Mouse (Mus musculus): ENCODE data around the gene Phxr2. TPM values are rescaled to one million over a fixed set of nuclear protein-coding genes. Genes with fewer than 3 reads are reported as not detected.

Gene Phxr2
- polyA plus RNA-seq, 1 experiment from 2014 or later: 0.23 TPM

GRCm38 (mm10) chr10:99106703-99107631 lies 19.2 kb downstream of the Phxr2 start, which contains the start of gene Poc1b:
Gene Poc1b (plus strand): TSS chr10:99107036.
- peak within 1 kb of the TSS; percentile 96 for H3K27ac ChIP-seq (replicated peaks)
- no peaks in the 10 kb centered on the region for H3K27me3 ChIP-seq (ENCODE audit: low read depth, poor library complexity, severe bottlenecking)
- 0 out of 2 replicates have a peak, but pooled peaks cover 4% of the 10 kb centered on the region for H3K9me3 ChIP-seq (replicated peaks)
- peak; percentile 93 for DNase-seq (ENCODE audit: low spot score)
- under 1% methylated on average over 106 of the region's 106 CpGs for WGBS
- peaks cover 29% of the 10 kb centered on the region for H3K4me1 ChIP-seq
- H3K4me3 ChIP-seq: peak within 1 kb of the TSS; percentile 96
- H3K36me3 ChIP-seq: peaks cover 39% of the 10 kb centered on the region

DNA sequence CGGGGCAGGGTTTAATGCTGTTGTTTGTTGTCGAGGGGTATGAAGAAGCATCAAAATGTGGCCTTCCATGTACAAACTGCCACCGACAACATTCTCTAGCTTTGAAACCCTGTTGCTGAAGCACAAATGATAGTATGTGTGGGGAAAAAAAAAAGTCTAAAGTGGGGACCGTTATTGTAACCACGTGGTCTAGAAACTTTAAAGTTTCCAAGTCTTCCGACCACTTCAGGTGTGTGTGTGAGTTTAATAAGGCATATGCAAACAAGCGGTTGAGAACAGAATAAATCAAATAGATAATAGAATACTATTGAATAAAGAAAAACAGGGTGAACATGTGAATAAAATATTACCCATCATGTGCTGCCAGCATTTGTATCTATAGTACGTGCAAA lies 19.8 kb downstream of the Phxr2 start:
- no peak for DNase-seq (ENCODE audit: low spot score)
- Histone ChIP-seq H3K27ac (replicated peaks) (peak overlapping the region; percentile 96), H3K27me3 (ENCODE audit: low read depth, poor library complexity, severe bottlenecking) (no peaks in the 10 kb centered on the region), H3K36me3 (peaks cover 37% of the 10 kb centered on the region), H3K4me1 (peaks cover 27% of the 10 kb centered on the region), H3K9me3 (replicated peaks) (0 out of 2 replicates have a peak, but pooled peaks cover 4% of the 10 kb centered on the region), H3K4me3 (peak overlapping the region; percentile 96)
- 43% methylated on average over 8 of the region's 8 CpGs for WGBS

GRCm38 (mm10) chr10:99105522-99105921 lies 20.6 kb downstream of the Phxr2 start:
- 88% methylated on average over 3 of the region's 3 CpGs for WGBS

DNA sequence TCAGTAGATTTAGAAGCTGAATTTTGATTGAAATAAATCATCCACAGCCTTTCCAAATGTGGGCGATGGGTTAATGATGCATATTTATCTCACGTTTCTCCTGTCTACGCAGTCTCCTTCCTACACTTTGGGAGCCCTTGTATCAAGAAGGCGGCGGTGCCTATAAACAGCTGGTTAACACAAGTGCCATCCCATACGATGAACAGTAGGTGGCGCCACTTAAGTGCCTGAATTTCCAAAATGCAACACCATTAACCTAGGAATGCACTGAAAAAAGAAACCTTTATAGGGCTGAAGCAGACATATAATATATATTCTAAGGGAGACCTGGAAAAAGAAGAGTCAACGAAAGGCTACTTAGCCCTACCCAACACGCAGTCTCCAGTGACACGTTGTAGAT lies 28.8 kb downstream of the Phxr2 start:
- WGBS: 80% methylated on average over 10 of the region's 10 CpGs
- H3K4me1 ChIP-seq: no peaks in the 10 kb centered on the region
- no peak for DNase-seq (ENCODE audit: low spot score)

More at GRCm38 (mm10) chr10:99105522-99105921, 20.6 kb downstream of the Phxr2 start:
- Histone ChIP-seq H3K36me3 (peaks cover 29% of the 10 kb centered on the region), H3K27me3 (ENCODE audit: low read depth, poor library complexity, severe bottlenecking) (no peaks in the 10 kb centered on the region), H3K4me3 (peak overlapping the region; percentile 96; the same call in 1 of the 2 replicates), H3K27ac (replicated peaks) (no peak overlapping the region), H3K9me3 (replicated peaks) (0 out of 2 replicates have a peak, but pooled peaks cover 4% of the 10 kb centered on the region), H3K4me1 (peaks cover 24% of the 10 kb centered on the region)
- DNase-seq (ENCODE audit: low spot score): no peak

GRCm38 (mm10) chr10:99095114-99095513 lies 31.0 kb downstream of the Phxr2 start:
- no peak for DNase-seq (ENCODE audit: low spot score)
- WGBS: 72% methylated on average over 2 of the region's 2 CpGs
- Histone ChIP-seq H3K27me3 (ENCODE audit: low read depth, poor library complexity, severe bottlenecking) (no peaks in the 10 kb centered on the region), H3K4me1 (no peaks in the 10 kb centered on the region), H3K9me3 (replicated peaks) (0 out of 2 replicates have a peak, but pooled peaks cover 4% of the 10 kb centered on the region), H3K4me3 (no peak overlapping the region), H3K27ac (replicated peaks) (no peak overlapping the region), H3K36me3 (no peaks in the 10 kb centered on the region)

More for the DNA sequence above, 28.8 kb downstream of the Phxr2 start:
- Histone ChIP-seq H3K4me3 (no peak overlapping the region), H3K36me3 (no peaks in the 10 kb centered on the region), H3K9me3 (replicated peaks) (0 out of 2 replicates have a peak, but pooled peaks cover 4% of the 10 kb centered on the region), H3K27me3 (ENCODE audit: low read depth, poor library complexity, severe bottlenecking) (no peaks in the 10 kb centered on the region), H3K27ac (replicated peaks) (no peak overlapping the region)

DNA sequence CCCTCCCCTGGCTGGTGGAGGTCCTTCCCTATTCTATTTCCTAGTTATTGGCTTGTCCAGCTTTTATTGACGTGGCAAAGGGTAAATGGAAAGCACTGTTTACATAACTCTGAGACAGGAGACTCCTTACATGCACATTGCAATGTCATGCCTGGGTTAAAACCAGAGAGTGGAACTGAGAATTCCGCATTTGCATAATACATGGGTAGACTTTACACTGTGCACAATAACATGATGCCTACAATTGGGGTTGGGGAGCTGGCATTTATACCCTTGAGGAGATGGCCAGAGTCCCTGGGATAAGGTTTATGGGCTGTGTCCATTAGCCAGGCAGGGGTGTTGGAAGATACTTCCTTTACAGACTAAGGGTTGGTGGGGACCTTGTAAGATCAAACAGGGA lies 32.8 kb downstream of the Phxr2 start:
- no peaks in the 10 kb centered on the region for H3K36me3 ChIP-seq
- H3K27ac ChIP-seq (replicated peaks): no peak overlapping the region
- H3K9me3 ChIP-seq (replicated peaks): 0 out of 2 replicates have a peak, but pooled peaks cover 4% of the 10 kb centered on the region
- no peak overlapping the region for H3K4me3 ChIP-seq
- H3K27me3 ChIP-seq (ENCODE audit: low read depth, poor library complexity, severe bottlenecking): no peaks in the 10 kb centered on the region
- no peaks in the 10 kb centered on the region for H3K4me1 ChIP-seq
- 91% methylated on average over 2 of the region's 2 CpGs for WGBS
- DNase-seq (ENCODE audit: low spot score): no peak

GRCm38 (mm10) chr10:99089906-99090305 lies 36.2 kb downstream of the Phxr2 start:
- Histone ChIP-seq H3K4me1 (no peaks in the 10 kb centered on the region), H3K27ac (replicated peaks) (no peak overlapping the region), H3K36me3 (no peaks in the 10 kb centered on the region), H3K27me3 (ENCODE audit: low read depth, poor library complexity, severe bottlenecking) (no peaks in the 10 kb centered on the region), H3K4me3 (no peak overlapping the region), H3K9me3 (replicated peaks) (0 out of 2 replicates have a peak, but pooled peaks cover 4% of the 10 kb centered on the region)
- no peak for DNase-seq (ENCODE audit: low spot score)
- WGBS: 89% methylated on average over 6 of the region's 6 CpGs

DNA sequence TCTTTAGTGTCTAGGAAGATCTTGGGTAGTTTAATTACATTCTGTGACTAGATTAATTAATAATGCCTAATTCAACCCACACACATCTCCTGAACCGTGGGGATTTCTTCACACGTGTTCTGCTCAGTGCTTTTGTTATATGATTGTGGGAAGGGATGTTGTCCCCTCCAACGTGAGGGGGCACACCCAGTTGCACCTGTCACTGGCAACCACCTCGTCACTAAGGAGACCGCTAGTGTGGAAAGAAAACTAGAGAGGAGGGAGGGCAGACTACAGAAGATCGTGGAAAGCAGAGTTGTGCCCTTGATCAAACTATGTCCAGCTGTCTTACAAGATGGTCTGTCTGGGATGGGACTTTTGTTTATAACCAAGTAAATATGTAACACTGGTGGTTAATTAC lies 40.1 kb downstream of the Phxr2 start:
- WGBS: 77% methylated on average over 6 of the region's 6 CpGs
- Histone ChIP-seq H3K9me3 (replicated peaks) (no peaks in the 10 kb centered on the region), H3K4me3 (no peak overlapping the region), H3K4me1 (no peaks in the 10 kb centered on the region), H3K36me3 (no peaks in the 10 kb centered on the region), H3K27ac (replicated peaks) (no peak overlapping the region), H3K27me3 (ENCODE audit: low read depth, poor library complexity, severe bottlenecking) (no peaks in the 10 kb centered on the region)
- DNase-seq (ENCODE audit: low spot score): no peak

GRCm38 (mm10) chr10:99085240-99085587 lies 40.9 kb downstream of the Phxr2 start:
- WGBS: 65% methylated on average over 6 of the region's 6 CpGs
- no peak overlapping the region for H3K27ac ChIP-seq (replicated peaks)
- no peak for DNase-seq (ENCODE audit: low spot score)
- H3K27me3 ChIP-seq (ENCODE audit: low read depth, poor library complexity, severe bottlenecking): no peaks in the 10 kb centered on the region
- H3K9me3 ChIP-seq (replicated peaks): no peaks in the 10 kb centered on the region
- no peak overlapping the region for H3K4me3 ChIP-seq
- H3K4me1 ChIP-seq: no peaks in the 10 kb centered on the region
- H3K36me3 ChIP-seq: no peaks in the 10 kb centered on the region

DNA sequence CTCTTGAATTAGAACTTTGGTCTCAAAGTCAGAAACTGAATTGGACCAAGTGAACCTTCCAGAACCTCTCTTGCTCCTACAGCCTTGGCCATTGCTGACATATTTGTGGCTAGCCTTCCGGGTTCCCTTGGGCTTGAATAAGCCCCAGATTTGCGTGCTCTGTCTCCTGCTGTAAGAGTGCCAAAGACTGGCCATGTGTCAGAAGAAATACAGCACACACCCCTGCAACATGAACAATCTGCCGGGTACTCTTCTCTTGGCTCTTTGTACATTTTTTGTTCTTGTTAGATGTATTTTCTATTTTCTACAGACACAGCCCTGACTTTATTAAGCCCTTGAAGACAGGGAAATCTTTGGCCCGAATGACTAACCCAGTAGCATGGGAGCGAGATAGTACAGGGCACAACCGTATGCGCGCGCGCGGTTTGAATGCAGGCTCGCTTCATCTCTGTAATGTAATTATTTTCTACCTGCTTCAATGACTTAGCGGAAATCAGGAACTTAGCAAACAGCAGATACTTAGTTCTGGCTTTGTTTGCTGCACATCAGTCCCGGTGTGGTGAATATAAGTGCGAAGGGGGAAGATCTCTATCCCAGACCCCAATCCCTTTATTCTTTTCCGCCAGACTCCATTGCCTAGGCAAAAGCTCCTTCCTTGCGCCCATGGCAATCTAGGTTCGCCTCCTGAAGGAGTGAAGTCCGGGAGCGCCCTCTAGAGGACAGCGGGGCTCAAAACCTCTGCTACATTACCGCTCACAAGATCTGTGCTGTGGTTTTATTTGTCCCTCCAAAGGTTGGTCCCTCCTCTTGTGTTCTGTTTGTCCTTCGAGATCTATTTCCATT lies 41.5 kb downstream of the Phxr2 start:
- Histone ChIP-seq H3K27me3 (ENCODE audit: low read depth, poor library complexity, severe bottlenecking) (no peaks in the 10 kb centered on the region), H3K27ac (replicated peaks) (no peak overlapping the region), H3K4me1 (no peaks in the 10 kb centered on the region), H3K9me3 (replicated peaks) (no peaks in the 10 kb centered on the region), H3K36me3 (no peaks in the 10 kb centered on the region), H3K4me3 (no peak overlapping the region)
- WGBS: 51% methylated on average over 23 of the region's 23 CpGs
- peak; percentile 86 for DNase-seq (ENCODE audit: low spot score)

DNA sequence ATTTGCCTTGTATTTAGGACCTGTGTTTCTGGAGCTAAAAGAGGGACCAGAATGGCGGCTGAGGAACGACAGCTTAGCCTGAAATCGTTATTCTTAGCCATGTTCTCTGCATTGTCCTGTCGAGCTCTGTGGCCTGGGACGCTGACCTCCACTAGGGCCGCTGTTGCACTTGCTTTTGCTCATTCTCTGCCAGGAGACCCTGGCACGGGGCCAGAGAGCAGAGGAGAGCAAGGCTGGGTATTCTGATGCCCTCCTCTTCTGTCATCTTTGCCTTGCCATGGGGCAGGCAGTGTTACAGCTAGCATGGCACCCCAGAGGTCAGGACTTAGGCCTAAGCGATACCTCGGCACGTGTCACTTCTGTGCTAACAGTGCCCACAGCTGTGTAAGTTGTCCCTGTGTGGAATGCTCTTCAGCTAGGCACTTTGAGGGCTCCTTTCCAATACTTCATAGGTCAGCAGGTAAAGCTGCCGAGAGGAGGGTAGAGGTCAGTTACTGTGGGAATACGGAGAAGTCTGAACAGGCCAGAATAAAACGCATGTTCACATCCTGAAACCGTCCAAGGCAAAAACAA lies 42.6 kb downstream of the Phxr2 start:
- H3K27ac ChIP-seq (replicated peaks): no peak overlapping the region
- no peak for DNase-seq (ENCODE audit: low spot score)

GRCm38 (mm10) chr10:99081569-99081990 lies 44.5 kb downstream of the Phxr2 start:
- DNase-seq (ENCODE audit: low spot score): no peak
- no peak overlapping the region for H3K4me3 ChIP-seq
- no peaks in the 10 kb centered on the region for H3K27me3 ChIP-seq (ENCODE audit: low read depth, poor library complexity, severe bottlenecking)
- H3K27ac ChIP-seq (replicated peaks): no peak overlapping the region
- WGBS: 90% methylated on average over 10 of the region's 10 CpGs
- H3K36me3 ChIP-seq: no peaks in the 10 kb centered on the region
- no peaks in the 10 kb centered on the region for H3K9me3 ChIP-seq (replicated peaks)
- H3K4me1 ChIP-seq: no peaks in the 10 kb centered on the region

More for the DNA sequence above, 42.6 kb downstream of the Phxr2 start:
- no peaks in the 10 kb centered on the region for H3K4me1 ChIP-seq
- WGBS: 90% methylated on average over 14 of the region's 14 CpGs
- H3K9me3 ChIP-seq (replicated peaks): no peaks in the 10 kb centered on the region
- no peak overlapping the region for H3K4me3 ChIP-seq
- no peaks in the 10 kb centered on the region for H3K27me3 ChIP-seq (ENCODE audit: low read depth, poor library complexity, severe bottlenecking)
- H3K36me3 ChIP-seq: no peaks in the 10 kb centered on the region
